Mouse (Mus musculus) brain, embryonic 14.5 days (tissue): ENCODE measurements around the gene Slc44a5.

Experiments used
- CTCF ChIP-seq: fragments of 200-500 bp; IDR thresholded peaks from 2 replicates; pipeline ENCODE4 v1.5.1; 2012; ENCODE audit warnings: inconsistent platforms, mild to moderate bottlenecking, moderate library complexity, borderline replicate concordance; ENCODE audit not compliant: insufficient read depth, insufficient read length; ENCODE audit errors: extremely low read depth
- POLR2A ChIP-seq: fragments of 200-500 bp; IDR thresholded peaks from 2 replicates; pipeline ENCODE4 v1.6.1; 2012; ENCODE audit warnings: mild to moderate bottlenecking, inconsistent platforms, borderline replicate concordance; ENCODE audit not compliant: poor library complexity, insufficient read depth, insufficient read length, severe bottlenecking; ENCODE audit errors: extremely low read depth

DNA sequence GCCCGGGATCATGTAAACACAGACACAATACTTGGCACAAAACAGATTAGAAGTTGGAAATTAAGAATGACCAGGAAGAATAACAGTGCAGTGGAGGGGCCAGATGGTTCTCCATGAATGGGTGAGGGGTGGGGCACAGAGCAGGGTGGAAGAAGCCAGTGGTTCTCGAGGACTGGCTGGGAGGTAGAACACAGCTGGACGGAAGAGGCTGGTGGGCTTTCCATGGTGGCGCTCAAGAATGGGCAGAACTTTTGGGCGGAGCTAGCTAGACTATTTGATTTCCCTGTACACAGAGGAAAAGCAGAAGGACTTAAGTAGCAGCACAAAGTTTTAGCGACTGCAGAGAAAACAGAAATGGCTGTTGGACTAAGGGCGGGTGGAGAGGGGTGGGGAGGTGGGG, 119.2 kb downstream of the Slc44a5 start:
- TF ChIP-seq CTCF (no peak), POLR2A (no peak)
